Mouse (Mus musculus) bone marrow, adult 2 months (tissue): Measurements from ENCODE around the gene Cep41. TPM values are rescaled to one million over a fixed set of nuclear protein-coding genes. Genes with fewer than 3 reads are reported as not detected.

Experiments used
- H3K27ac ChIP-seq: fragments of 200-500 bp; 2 replicates; pipeline ENCODE4 v1.5.1; 2012; ENCODE audit warnings: low read depth, mild to moderate bottlenecking, control low read depth, inconsistent platforms, low read length; ENCODE audit not compliant: control insufficient read depth, poor library complexity, insufficient read depth
- H3K4me1 ChIP-seq: fragments of 200-500 bp; 2 replicates; pipeline ENCODE4 v1.6.1; 2011; ENCODE audit warnings: low read length; ENCODE audit not compliant: control insufficient read depth, insufficient read depth
- H3K4me3 ChIP-seq: fragments of 200-500 bp; replicated peaks from 2 replicates; pipeline ENCODE3; 2011; ENCODE audit warnings: mild to moderate bottlenecking, low read depth, low read length, control low read depth; ENCODE audit not compliant: control insufficient read depth
- CTCF ChIP-seq: fragments of 200-500 bp; IDR thresholded peaks from 2 replicates; pipeline ENCODE4 v1.5.1; 2011; ENCODE audit warnings: low read length, control low read depth; ENCODE audit not compliant: control insufficient read depth, insufficient read depth
- POLR2A ChIP-seq: fragments of 200-500 bp; IDR thresholded peaks from 2 replicates; pipeline ENCODE4 v1.6.1; 2011; ENCODE audit warnings: low read depth, mild to moderate bottlenecking, control low read depth, low read length, borderline replicate concordance; ENCODE audit not compliant: control insufficient read depth
- WGBS: fragments of 180-500 bp; shearing (Covaris S2); methylation state at CpG from one replicate; pipeline ENCODE4 v1.1.7; 2018; 5-methylcytosine and 5-hydroxymethylcytosine counted together
- polyA plus RNA-seq: library from polyadenylated mRNA; stranded (reverse); fragments of >200 nt; gene quantifications from 2 replicates; pipeline ENCODE4 v1.2.4, GENCODE M21; 2011; ENCODE audit warnings: low replicate concordance; ENCODE audit not compliant: missing spikeins, insufficient read depth, insufficient read length

Cep41 gene
- polyA plus RNA-seq, 1 experiment: 6.5 TPM

DNA sequence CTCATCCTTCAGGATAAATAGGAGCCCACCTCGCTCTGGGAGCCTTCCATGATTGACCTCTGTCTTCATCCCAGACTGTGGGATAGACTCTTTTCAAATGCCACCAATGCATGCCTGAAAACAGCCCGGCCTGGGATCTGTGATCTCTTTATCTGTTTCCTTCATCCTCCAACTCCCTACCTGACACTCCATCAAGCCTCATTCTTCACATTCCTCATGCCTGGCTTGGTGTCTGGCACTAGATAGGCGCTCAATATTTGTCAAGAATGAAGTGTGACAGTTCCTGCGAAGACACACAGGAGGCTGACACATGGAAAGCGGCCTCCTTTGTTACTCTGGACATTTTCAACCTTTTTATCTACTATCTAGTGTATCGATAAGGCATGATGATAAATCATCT lies 9.9 kb upstream of the Cep41 start:
- H3K4me3 ChIP-seq: no peak overlapping the region
- H3K4me1 ChIP-seq: no peaks in the 10 kb centered on the region
- WGBS: 81% methylated on average over 6 of the region's 6 CpGs
- no peak overlapping the region for H3K27ac ChIP-seq
- no peak for TF ChIP-seq CTCF
- TF ChIP-seq POLR2A: no peak

- Histone ChIP-seq H3K27ac (no peak overlapping the region), H3K4me3 (no peak overlapping the region), H3K4me1 (no peaks in the 10 kb centered on the region)
- WGBS: 79% methylated on average over 6 of the region's 6 CpGs
- no peak for TF ChIP-seq CTCF
- no peak for TF ChIP-seq POLR2A
These were observed 9.3 kb upstream of the Cep41 start for GRCm38 (mm10) chr6:30702881-30703280.

- TF ChIP-seq POLR2A: no peak
- H3K27ac ChIP-seq: no peak overlapping the region
- no peaks in the 10 kb centered on the region for H3K4me1 ChIP-seq
- 20% methylated on average over 6 of the region's 6 CpGs for WGBS
- H3K4me3 ChIP-seq: no peak overlapping the region
These were observed 6.6 kb upstream of the Cep41 start for GRCm38 (mm10) chr6:30700182-30700581.

- WGBS: 89% methylated on average over 4 of the region's 4 CpGs
- H3K27ac ChIP-seq: no peak overlapping the region
These were observed 4.5 kb upstream of the Cep41 start for GRCm38 (mm10) chr6:30698036-30698435.

GRCm38 (mm10) chr6:30697464-30697863 lies 3.9 kb upstream of the Cep41 start:
- no peaks in the 10 kb centered on the region; the same call in 1 of the 2 replicates for H3K4me1 ChIP-seq
- no peak overlapping the region for H3K27ac ChIP-seq
- 91% methylated on average over 5 of the region's 5 CpGs for WGBS
- H3K4me3 ChIP-seq: no peak overlapping the region
- TF ChIP-seq CTCF (no peak), POLR2A (no peak)

More at GRCm38 (mm10) chr6:30698036-30698435, 4.5 kb upstream of the Cep41 start:
- Histone ChIP-seq H3K4me3 (no peak overlapping the region), H3K4me1 (no peaks in the 10 kb centered on the region)
- no peak for TF ChIP-seq POLR2A
- TF ChIP-seq CTCF: no peak

- 90% methylated on average over 8 of the region's 8 CpGs for WGBS
These were observed 1.6 kb upstream of the Cep41 start for GRCm38 (mm10) chr6:30695124-30695523.

GRCm38 (mm10) chr6:30694209-30694608 lies 660 bp upstream of the Cep41 start:
- H3K4me1 ChIP-seq: no peaks in the 10 kb centered on the region; the same call in 1 of the 2 replicates
- H3K27ac ChIP-seq: no peak overlapping the region
- H3K4me3 ChIP-seq: no peak overlapping the region
- 61% methylated on average over 6 of the region's 6 CpGs for WGBS
- no peak for TF ChIP-seq CTCF
- TF ChIP-seq POLR2A: no peak

More at GRCm38 (mm10) chr6:30695124-30695523, 1.6 kb upstream of the Cep41 start:
- TF ChIP-seq CTCF (no peak), POLR2A (no peak)
- Histone ChIP-seq H3K27ac (no peak overlapping the region), H3K4me3 (no peak overlapping the region), H3K4me1 (no peaks in the 10 kb centered on the region; the same call in 1 of the 2 replicates)

DNA sequence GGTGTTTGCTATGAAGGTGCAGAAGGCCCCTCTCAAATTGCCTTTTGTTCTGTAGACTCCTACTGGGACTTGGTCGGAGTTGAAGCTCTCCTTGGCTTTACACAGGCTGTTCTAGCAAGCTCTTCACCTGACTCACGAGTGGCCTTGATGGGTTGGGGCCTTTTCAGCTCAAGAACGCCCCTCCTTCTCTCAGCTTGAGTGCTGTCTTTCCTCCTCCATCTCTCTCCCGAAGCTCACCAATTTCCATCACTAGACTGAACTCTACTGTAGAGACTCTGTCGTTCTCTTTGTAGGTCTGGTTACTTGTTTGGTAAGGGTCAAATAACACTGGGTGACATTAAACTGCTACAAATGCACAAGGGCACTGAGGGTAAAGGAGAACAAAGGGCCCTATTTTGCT lies 723 bp downstream of the Cep41 start:
- Histone ChIP-seq H3K4me1 (no peaks in the 10 kb centered on the region; the same call in 1 of the 2 replicates), H3K4me3 (peak overlapping the region; percentile 98), H3K27ac (no peak overlapping the region)
- TF ChIP-seq POLR2A: no peak
- TF ChIP-seq CTCF: no peak
- WGBS: 70% methylated on average over 5 of the region's 5 CpGs

DNA sequence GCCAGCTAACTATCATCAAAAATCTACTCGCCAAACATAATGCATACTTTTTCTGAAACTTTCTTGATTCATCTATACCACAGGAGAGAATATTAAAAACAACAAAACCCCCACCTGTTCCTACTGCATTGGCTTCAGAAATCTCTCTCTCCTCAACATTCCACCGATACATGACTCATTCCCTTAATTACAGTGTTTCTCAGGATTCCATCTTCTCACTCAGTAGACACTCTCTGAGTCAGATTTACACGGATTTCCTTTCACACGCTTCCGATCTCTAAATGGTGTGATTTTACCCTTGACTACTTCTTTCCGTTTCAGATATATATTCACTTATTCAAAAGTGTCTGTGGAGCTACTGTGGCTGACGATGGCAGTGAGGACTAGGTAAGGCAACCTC lies 6.4 kb downstream of the Cep41 start:
- no peak overlapping the region for H3K4me3 ChIP-seq
- TF ChIP-seq POLR2A (no peak), CTCF (no peak)

More for the DNA sequence above, 6.4 kb downstream of the Cep41 start:
- no peak overlapping the region for H3K27ac ChIP-seq
- no peaks in the 10 kb centered on the region for H3K4me1 ChIP-seq
- 88% methylated on average over 7 of the region's 7 CpGs for WGBS
